Mouse (Mus musculus) cerebellum, adult 2 months (tissue): ENCODE results near the gene Spic.

ENCODE experiments used
- CTCF ChIP-seq: fragments of 200-500 bp; IDR thresholded peaks from 2 replicates; pipeline ENCODE4 v1.5.1; 2011; ENCODE audit warnings: low read depth, mild to moderate bottlenecking, control low read depth, low read length, moderate library complexity, borderline replicate concordance; ENCODE audit not compliant: insufficient read depth
- POLR2A ChIP-seq: fragments of 200-500 bp; IDR thresholded peaks from 2 replicates; pipeline ENCODE4 v1.6.1; 2011; ENCODE audit warnings: low read length, control low read depth, borderline replicate concordance; ENCODE audit not compliant: insufficient read depth

GRCm38 (mm10) chr10:88684925-88685324 lies at the start of gene Spic:
- no peak for TF ChIP-seq POLR2A
- TF ChIP-seq CTCF, result no peak
